Mouse (Mus musculus) limb, embryonic 12.5 days (tissue): Measurements from ENCODE around the gene Fbxo17. TPM values are rescaled to one million over a fixed set of nuclear protein-coding genes. Genes with fewer than 3 reads are reported as not detected.

Experiments used
- ATAC-seq: fragments of 200-750 bp; cut with Nextera tagmentation; 2 replicates; pipeline ENCODE4 v1.8.0; 2017; ENCODE audit warnings: low read depth, moderate TSS enrichment; ENCODE audit not compliant: insufficient number of reproducible peaks, insufficient read depth, low FRiP score, low TSS enrichment
- H3K27ac ChIP-seq: fragments of 300-500 bp; sonication (generic); 2 replicates; pipeline ENCODE4 v1.5.1; 2016; ENCODE audit warnings: mild to moderate bottlenecking, moderate library complexity
- H3K27me3 ChIP-seq: fragments of 300-500 bp; sonication (generic); 2 replicates; pipeline ENCODE4 v1.6.1; 2016; ENCODE audit warnings: mild to moderate bottlenecking, moderate library complexity
- H3K36me3 ChIP-seq: fragments of 300-500 bp; sonication (generic); 2 replicates; pipeline ENCODE4 v1.6.1; 2016; ENCODE audit warnings: mild to moderate bottlenecking, moderate library complexity
- H3K4me1 ChIP-seq: fragments of 300-500 bp; sonication (generic); replicated peaks from 2 replicates; pipeline ENCODE4 v1.6.1; 2016
- H3K4me2 ChIP-seq: fragments of 300-500 bp; sonication (generic); 2 replicates; pipeline ENCODE4 v1.6.1; 2016; ENCODE audit warnings: mild to moderate bottlenecking, moderate library complexity
- H3K4me3 ChIP-seq: fragments of 300-500 bp; sonication (generic); replicated peaks from 2 replicates; pipeline ENCODE4 v1.5.1; 2016; ENCODE audit warnings: mild to moderate bottlenecking
- H3K9ac ChIP-seq: fragments of 300-500 bp; sonication (generic); replicated peaks from 2 replicates; pipeline ENCODE4 v1.6.1; 2016; ENCODE audit warnings: mild to moderate bottlenecking, moderate library complexity
- H3K9me3 ChIP-seq: fragments of 300-500 bp; sonication (generic); 2 replicates; pipeline ENCODE4 v1.6.1; 2016; ENCODE audit warnings: mild to moderate bottlenecking, moderate library complexity
- WGBS: fragments of 180-500 bp; shearing (Covaris S2); methylation state at CpG from one replicate; pipeline ENCODE4 v1.1.7; 2016; 5-methylcytosine and 5-hydroxymethylcytosine counted together
- polyA plus RNA-seq: library from polyadenylated mRNA; unstranded; fragments of >200 nt; fragmentation: Nextera tagmentation; extraction: Ambion mirVana; gene quantifications from 2 replicates; pipeline ENCODE4 v1.2.1, GENCODE M21; 2016

Gene Fbxo17
- polyA plus RNA-seq, 1 experiment from 2014 or later = 24.0 TPM

DNA sequence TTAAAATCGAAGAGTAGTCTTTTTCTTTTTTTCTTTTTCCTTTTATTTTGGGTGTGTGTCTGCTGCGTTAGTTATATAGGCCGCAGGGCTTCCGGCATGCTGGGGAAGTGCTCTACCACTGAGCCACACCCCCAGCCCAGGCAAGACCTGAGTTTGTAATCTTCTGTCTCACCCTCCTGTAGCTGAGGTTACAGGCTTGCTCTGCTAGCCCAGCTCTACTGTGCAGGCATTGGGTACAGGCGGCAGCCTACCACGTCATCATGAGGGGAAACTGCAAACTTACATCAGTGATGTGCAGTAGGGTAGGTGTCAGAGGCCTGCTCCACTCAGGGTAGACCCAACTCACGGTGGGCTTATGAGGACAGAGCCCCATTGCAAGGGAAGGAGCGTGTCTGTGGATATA is 64.7 kb downstream of the Fbxo17 start:
- ATAC-seq = no peak

DNA sequence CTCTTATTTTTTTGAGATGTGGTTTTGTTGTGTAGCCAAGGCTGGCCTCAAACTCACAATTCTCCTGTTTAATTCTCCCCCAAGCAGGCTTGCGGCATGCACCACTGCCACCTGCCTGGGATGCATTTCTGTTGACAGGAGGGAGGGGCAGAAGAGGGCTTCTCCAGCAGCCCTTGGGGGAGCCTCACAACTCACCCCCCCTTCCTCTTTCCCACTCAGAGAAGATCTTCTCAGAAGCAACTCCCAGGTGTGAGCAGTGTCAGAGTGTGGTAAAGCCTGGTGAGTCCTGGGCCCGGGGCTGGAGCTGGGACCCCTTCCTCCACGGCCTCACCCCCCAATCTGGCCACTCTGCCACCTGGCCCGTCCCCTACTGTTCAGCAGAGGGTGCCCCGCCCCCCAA is 68.6 kb downstream of the Fbxo17 start:
- Histone ChIP-seq H3K4me3 (no peak overlapping the region), H3K9ac (no peak overlapping the region), H3K27me3 (no peaks in the 10 kb centered on the region), H3K4me2 (no peak overlapping the region), H3K36me3 (peaks cover 62% of the 10 kb centered on the region), H3K27ac (no peak overlapping the region), H3K9me3 (no peaks in the 10 kb centered on the region), H3K4me1 (peaks cover 18% of the 10 kb centered on the region)
- ATAC-seq = no peak
- WGBS = 67% methylated on average over 5 of the region's 5 CpGs

More for the DNA sequence above, 64.7 kb downstream of the Fbxo17 start:
- Histone ChIP-seq H3K27me3 (no peaks in the 10 kb centered on the region), H3K4me2 (no peak overlapping the region), H3K36me3 (peaks cover 63% of the 10 kb centered on the region), H3K27ac (no peak overlapping the region), H3K9ac (no peak overlapping the region), H3K4me3 (no peak overlapping the region), H3K9me3 (no peaks in the 10 kb centered on the region), H3K4me1 (peaks cover 4% of the 10 kb centered on the region)
- 91% methylated on average over 8 of the region's 8 CpGs for WGBS

Other genes with a start within 250 kb of the Fbxo17 start
- gene Ifnl2, start 206.3 kb upstream of the Fbxo17 start, polyA plus RNA-seq = not detected in 2 replicates
- gene Ifnl3, start 194.0 kb upstream of the Fbxo17 start, polyA plus RNA-seq = not detected in 2 replicates
- gene Sycn, start 175.9 kb upstream of the Fbxo17 start, polyA plus RNA-seq = not detected in 2 replicates
- gene Nccrp1, start 169.6 kb upstream of the Fbxo17 start, polyA plus RNA-seq = not detected in 2 replicates
- 30.5 and 36.0 TPM in 2 replicates for gene Samd4b, start 118.7 kb upstream of the Fbxo17 start, polyA plus RNA-seq
- 42.4 and 44.1 TPM in 2 replicates for gene Pak4, start 118.6 kb upstream of the Fbxo17 start, polyA plus RNA-seq
- gene Acp7, start 85.5 kb upstream of the Fbxo17 start, polyA plus RNA-seq = not detected in 2 replicates
- 4.9 and 6.4 TPM in 2 replicates for gene Fbxo27, start 24.0 kb upstream of the Fbxo17 start, polyA plus RNA-seq
- 125 and 131 TPM in 2 replicates for gene Mrps12, start 25.0 kb downstream of the Fbxo17 start, polyA plus RNA-seq
- 32.4 and 33.1 TPM in 2 replicates for gene Sars2, start 25.2 kb downstream of the Fbxo17 start, polyA plus RNA-seq
- 0.24 TPM in 1 of 2 replicates, not detected in the other for gene Ccer2, start 39.4 kb downstream of the Fbxo17 start, polyA plus RNA-seq
- 70.8 and 76.9 TPM in 2 replicates for gene Sirt2, start 49.9 kb downstream of the Fbxo17 start, polyA plus RNA-seq
- 37.4 and 40.8 TPM in 2 replicates for gene Nfkbib, start 50.7 kb downstream of the Fbxo17 start, polyA plus RNA-seq
- gene Rinl, start 72.2 kb downstream of the Fbxo17 start, polyA plus RNA-seq = 2.3 and 3.1 TPM in 2 replicates
- 347 and 425 TPM in 2 replicates for gene Hnrnpl, start 91.7 kb downstream of the Fbxo17 start, polyA plus RNA-seq
- gene Ech1, start 108.4 kb downstream of the Fbxo17 start, polyA plus RNA-seq = 111 and 114 TPM in 2 replicates
- 4.9 and 6.7 TPM in 2 replicates for gene Lgals4, start 117.0 kb downstream of the Fbxo17 start, polyA plus RNA-seq
- gene Lgals7, start 147.0 kb downstream of the Fbxo17 start, polyA plus RNA-seq = 3.4 and 4.8 TPM in 2 replicates
- 0.26 and 0.29 TPM in 2 replicates for gene Capn12, start 164.6 kb downstream of the Fbxo17 start, polyA plus RNA-seq
- gene Actn4, start 245.5 kb downstream of the Fbxo17 start, polyA plus RNA-seq = 269 and 283 TPM in 2 replicates